Mouse (Mus musculus) kidney, postnatal 4 days (tissue): ENCODE measurements around the gene Ppp6r1.
A peak's percentile ranks its signal among the peaks of the same experiment; 100 is the strongest.

Source experiments
- DNase-seq, 2 experiments: peaks; one replicate each; pipeline ENCODE4 v3.0.0; 2021; ENCODE audit warnings: mixed read lengths in 2 of 2

The Ppp6r1 gene

GRCm38 (mm10) chr7:4658912-4659551, at the start of gene Ppp6r1:
Gene Ppp6r1, minus strand, starts transcription at chr7:4659019.
- peak; percentile 96 to 98 for DNase-seq

GRCm38 (mm10) chr7:4705098-4705497, 46.3 kb upstream of the Ppp6r1 start:
- peak; percentile 69 to 76 for DNase-seq

- DNase-seq: no peak
Measured at GRCm38 (mm10) chr7:4703195-4703594, 44.4 kb upstream of the Ppp6r1 start.

GRCm38 (mm10) chr7:4702334-4702733, 43.5 kb upstream of the Ppp6r1 start:
- no peak for DNase-seq

- DNase-seq: no peak
Measured at GRCm38 (mm10) chr7:4693004-4693403, 34.2 kb upstream of the Ppp6r1 start.

GRCm38 (mm10) chr7:4690951-4691653, 32.3 kb upstream of the Ppp6r1 start:
- peak; percentile 29 to 37 for DNase-seq

GRCm38 (mm10) chr7:4690387-4690786, 31.6 kb upstream of the Ppp6r1 start, which contains the start of gene Brsk1:
Gene Brsk1, plus strand, starts transcription at chr7:4690604.
- DNase-seq: peak; percentile 88 to 92

- DNase-seq: peak; percentile 97 to 98
Measured at GRCm38 (mm10) chr7:4684632-4685417, 26.0 kb upstream of the Ppp6r1 start, which contains the start of gene Hspbp1. Gene Hspbp1, minus strand, starts transcription at chr7:4685068.

- no peak for DNase-seq
Measured at GRCm38 (mm10) chr7:4684203-4684602, 25.4 kb upstream of the Ppp6r1 start.

GRCm38 (mm10) chr7:4683307-4683706, 24.5 kb upstream of the Ppp6r1 start:
- no peak for DNase-seq

- no peak for DNase-seq
Measured at GRCm38 (mm10) chr7:4675200-4675599, 16.4 kb upstream of the Ppp6r1 start.

- no peak for DNase-seq
Measured at GRCm38 (mm10) chr7:4674114-4674731, 15.4 kb upstream of the Ppp6r1 start.

GRCm38 (mm10) chr7:4671956-4672355, 13.1 kb upstream of the Ppp6r1 start:
- no peak for DNase-seq

- no peak for DNase-seq
Measured at GRCm38 (mm10) chr7:4670655-4671255, 11.9 kb upstream of the Ppp6r1 start.

GRCm38 (mm10) chr7:4669156-4669555, 10.3 kb upstream of the Ppp6r1 start:
- no peak for DNase-seq

GRCm38 (mm10) chr7:4668506-4668905, 9.7 kb upstream of the Ppp6r1 start:
- no peak for DNase-seq

- DNase-seq: no peak
Measured at GRCm38 (mm10) chr7:4666871-4667270, 8.1 kb upstream of the Ppp6r1 start.

- no peak for DNase-seq
Measured at GRCm38 (mm10) chr7:4663742-4664141, 4.9 kb upstream of the Ppp6r1 start.

- no peak for DNase-seq
Measured at GRCm38 (mm10) chr7:4663179-4663578, 4.4 kb upstream of the Ppp6r1 start.

GRCm38 (mm10) chr7:4659911-4660443, 1.2 kb upstream of the Ppp6r1 start:
- DNase-seq: no peak

- DNase-seq: peak; percentile 66 to 75
Measured at GRCm38 (mm10) chr7:4658128-4658907, 501 bp downstream of the Ppp6r1 start.
